Mouse (Mus musculus) frontal cortex, postnatal 14 days (tissue): ENCODE data around the gene Fnbp1l.

Experiments used
- DNase-seq, 2 experiments: peaks; one replicate each; pipeline ENCODE4 v3.0.0; 2022; ENCODE audit warnings: low spot score in 2 of 2

The Fnbp1l gene

DNA sequence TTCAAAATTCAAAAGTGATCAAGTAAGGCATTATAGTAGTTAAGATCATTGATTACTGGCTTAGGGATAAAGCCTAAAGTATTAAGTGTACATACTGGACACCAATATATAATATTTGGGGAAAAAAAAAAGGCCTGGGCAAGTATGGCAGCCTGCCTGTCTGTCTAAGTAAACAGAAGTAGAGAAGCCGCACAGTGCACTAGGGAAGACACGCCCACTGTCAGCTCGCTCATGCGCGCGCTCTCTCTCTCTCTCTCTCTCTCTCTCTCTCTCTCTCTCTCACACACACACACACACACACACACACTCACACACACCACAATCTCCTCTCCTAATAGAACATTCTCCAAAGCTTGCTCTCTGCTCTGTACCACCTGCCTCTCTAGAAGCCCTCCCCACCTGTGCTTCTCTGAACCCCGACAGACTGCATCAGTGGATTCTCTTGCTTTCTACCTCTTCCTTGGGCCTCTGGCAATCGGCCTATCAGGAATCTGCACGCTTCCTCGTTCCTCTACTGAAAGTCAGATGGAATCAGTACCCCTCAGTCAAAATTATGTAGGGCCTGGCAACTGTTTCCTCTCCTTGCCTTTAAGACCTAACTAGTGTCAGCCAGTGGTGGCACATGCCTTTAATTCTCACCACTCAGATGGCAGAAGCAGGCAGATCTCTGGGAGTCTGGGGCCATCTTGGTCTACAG is 13.3 kb downstream of the Fnbp1l start:
- no peak for DNase-seq

GRCm38 (mm10) chr3:122603229-122603628 is 16.3 kb downstream of the Fnbp1l start:
- DNase-seq, result no peak

DNA sequence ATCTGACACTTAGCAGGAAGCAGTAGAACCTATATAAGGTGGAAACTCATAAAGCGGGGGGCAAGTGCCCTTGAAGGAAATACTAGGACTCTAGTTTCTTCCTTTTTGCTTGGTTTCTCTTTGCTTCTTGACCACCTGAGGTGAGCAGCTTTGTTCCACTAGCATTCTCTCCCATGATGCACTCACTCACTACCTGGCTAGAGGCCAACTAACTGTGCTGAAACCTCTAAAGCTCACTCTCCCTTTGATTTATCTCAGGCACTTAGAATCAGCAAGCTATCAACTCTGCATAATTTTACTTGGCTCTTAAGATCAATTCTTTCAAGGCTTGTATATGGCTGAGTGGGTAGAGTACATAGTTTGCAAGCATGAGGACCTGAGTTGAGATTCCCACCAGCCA is 17.1 kb downstream of the Fnbp1l start:
- DNase-seq, result no peak

DNA sequence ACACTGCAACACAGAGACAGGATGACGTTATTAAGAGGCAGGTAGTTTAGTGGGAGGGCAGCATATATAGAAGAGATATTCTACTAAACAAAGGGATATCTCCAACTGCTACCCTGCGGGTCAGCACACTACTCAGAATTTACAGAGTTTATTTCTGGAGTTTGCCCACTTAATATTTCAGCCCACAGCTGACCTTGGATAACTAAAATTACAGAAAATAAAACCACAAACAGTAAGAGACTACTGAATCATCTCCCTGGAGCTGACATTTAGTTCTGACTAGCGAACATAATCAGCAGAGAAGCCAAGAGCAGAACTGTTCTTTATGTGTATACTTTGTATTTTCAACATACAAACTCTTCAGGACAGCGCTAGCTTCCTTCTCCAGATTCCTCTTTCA is 20.2 kb downstream of the Fnbp1l start:
- DNase-seq, result no peak

- DNase-seq, result no peak
These were observed 28.7 kb downstream of the Fnbp1l start for GRCm38 (mm10) chr3:122590804-122591203.

GRCm38 (mm10) chr3:122590346-122590745 is 29.2 kb downstream of the Fnbp1l start:
- DNase-seq, result no peak

DNA sequence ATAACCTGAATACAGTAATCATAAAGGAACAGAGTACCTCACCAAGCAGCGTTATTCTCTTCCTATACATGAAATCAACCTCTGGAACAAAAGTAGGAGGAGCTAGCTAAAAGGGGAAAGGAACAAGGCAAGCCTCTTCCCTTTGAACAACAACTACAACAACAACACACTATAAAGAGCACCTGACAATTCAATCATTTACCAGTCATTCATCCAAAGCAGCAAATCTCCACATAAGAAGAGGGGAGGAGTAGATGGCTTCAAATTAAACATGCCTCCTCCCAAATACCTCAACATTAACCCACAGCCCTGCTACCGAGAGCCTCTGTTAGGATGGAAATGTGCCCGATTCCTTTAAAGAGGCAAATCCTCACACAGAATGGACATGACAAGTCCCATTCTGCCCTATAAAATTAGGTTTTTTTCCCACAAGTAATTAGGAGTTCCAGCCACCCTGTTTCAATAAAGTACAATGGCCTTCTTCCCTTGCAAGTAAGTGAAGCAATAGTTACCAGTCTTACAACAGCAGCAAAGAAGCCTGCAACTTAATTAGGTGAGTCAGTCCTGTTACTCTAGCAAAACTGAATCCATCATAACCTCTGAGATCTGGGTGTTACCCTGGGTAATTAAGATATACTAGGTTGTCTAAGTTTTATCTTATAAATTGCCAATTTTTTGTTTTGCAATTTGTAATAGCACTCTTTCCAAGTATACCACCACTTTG is 32.4 kb downstream of the Fnbp1l start:
- no peak for DNase-seq

- DNase-seq, result no peak
These were observed 42.2 kb downstream of the Fnbp1l start for GRCm38 (mm10) chr3:122577360-122577759.

DNA sequence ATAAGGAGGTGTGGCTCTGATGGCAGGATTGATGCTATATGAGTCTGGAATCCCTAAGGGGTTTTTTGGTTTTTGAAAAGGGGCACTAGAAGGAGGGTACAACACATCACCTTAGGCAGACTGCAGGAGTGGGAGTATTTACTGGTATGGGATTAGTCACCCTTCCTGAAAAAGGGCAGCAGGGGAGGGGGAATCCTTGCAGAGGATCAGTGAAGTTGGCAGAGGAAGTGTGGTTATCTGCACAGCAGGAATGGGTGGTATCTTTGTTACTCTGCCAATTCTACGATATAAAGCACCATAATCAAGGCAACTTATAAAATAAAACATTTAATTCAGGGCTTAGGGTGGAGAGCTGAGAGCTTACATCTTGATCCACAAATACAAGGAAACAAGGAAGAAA is 44.6 kb downstream of the Fnbp1l start:
- no peak for DNase-seq

DNA sequence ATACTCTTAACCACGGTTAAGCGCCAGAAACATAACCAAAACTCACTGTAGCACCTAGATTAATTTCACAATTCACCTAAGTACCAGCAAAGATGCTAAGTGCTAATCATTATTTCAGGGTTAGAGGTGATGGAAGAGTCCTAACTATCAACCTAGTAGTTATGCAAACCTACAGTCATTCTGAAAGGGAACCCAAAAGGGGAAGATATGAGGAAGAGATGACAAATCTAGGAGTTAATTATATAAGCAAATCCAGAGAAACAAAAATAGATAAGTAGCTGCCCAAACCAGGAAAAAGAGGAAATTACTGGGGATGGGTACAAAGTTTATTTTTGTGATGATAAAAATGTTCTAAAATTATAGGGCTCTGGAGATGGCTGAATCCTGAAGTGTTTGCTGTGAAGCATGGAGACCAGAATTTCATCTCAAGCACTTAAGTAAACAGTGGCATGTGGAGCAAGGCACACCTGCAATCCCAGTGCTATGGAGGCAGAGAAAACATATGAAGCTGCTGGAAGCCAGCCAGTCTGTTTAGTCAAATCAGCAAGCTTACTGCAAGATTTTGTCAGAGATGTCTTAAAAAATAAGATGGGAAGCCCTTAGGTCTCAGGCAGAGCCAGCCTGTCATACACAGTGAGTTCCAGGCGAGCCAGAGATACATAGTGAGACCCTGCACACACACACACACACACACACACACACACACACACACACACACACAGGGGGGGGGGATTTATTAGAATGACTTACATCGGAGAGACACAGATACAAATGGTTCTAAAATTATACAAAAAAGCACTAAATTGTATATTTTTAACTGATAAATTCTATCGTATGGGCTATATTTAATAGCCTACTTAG is 45.9 kb downstream of the Fnbp1l start:
- peak in 1 of 2 experiments; percentile 32 for DNase-seq

DNA sequence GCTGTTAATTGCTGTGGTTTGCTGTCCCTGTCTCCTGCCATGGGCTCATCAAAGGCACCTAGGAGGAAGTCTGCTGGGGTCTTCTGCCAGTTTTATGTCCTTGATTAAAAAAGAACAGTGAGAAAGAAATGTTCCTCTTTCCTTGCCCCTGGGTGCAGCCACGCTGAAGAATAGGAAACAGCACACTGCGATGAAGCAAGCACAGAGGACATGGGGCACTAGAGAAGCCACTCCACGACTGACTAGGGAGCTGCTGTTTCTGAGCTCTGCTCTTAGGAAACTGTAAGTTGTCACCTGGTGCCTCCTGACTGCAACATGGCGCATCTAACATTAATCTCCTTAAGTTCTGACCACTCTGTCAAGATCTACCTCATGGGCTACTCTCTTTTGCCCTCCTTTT is 53.0 kb downstream of the Fnbp1l start:
- no peak for DNase-seq

DNA sequence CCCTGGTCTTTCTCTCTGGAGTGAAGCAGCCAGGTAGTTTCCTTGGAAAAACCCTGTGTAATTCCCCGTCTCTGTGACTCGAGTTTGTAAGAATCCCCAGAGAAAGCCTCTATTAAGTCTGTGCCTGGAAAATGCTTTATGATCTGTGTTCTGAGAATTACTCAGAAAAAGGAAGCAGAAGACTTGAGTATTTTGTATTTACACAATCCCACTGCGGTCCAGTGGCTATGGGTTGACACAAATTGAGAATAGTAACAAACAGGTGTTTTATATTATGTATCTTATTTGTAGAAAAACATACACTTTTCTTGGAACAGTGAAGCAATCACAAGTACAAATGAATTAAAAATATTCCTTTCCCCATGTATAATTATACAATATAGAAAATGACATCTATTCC is 53.4 kb downstream of the Fnbp1l start:
- no peak for DNase-seq

DNA sequence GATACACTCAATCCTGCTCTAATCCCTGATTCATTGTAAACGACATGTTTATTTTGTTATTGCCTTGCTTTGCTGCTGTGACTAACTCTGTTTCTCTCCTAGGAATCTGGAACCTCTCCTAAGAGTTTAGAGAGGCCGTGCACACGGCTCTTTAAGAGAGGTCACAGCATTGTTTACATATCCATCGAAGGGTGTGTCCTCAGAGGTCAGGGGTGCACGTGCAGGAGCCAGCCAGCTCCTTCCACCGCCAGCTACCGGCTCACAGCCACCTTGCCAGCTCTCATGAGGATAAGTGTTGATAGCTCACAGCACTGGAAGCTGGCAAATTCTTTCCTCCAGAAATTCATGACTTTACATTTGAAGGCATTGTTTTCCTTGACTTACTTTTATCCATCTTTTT is 54.2 kb downstream of the Fnbp1l start:
- no peak for DNase-seq

- no peak for DNase-seq
These were observed 61.7 kb downstream of the Fnbp1l start for GRCm38 (mm10) chr3:122557766-122558165.

DNA sequence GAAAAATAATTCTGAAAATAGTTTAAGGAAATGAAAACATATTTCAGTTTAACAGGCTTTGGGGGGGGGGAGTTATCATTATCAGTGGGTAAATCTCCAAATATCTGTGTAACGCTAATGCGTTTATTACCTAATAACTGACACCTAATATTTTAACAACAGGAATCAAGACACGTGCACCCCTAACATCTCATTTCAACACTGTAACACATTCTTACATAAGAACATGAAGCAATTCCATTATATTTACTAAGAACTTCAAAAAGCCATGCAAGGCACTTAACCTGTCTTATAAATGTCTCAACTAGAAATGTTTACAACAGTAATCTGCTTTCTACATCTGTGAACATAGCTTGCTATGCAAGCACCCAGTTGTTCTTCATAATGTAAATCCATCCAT is 68.3 kb downstream of the Fnbp1l start:
- DNase-seq, result no peak

DNA sequence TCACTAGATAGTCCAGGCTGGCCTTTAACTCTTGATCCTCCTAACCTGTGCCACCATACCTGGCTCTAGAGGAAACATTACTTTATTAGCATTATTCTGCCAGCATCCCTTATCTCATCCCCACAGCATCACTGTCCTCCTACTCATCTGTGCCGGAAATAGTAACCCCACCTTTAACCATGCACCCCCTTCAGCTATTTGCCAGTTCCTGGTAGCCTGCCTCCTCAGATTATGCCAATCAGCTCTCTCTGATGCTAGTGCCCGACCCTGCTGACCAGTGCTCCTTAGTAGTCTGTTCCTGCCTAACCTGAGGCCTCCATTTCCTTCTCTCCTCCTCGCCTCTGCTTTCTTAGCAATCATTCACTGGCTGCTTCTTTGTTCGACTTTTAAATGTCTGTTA is 72.0 kb downstream of the Fnbp1l start:
- DNase-seq, result no peak

DNA sequence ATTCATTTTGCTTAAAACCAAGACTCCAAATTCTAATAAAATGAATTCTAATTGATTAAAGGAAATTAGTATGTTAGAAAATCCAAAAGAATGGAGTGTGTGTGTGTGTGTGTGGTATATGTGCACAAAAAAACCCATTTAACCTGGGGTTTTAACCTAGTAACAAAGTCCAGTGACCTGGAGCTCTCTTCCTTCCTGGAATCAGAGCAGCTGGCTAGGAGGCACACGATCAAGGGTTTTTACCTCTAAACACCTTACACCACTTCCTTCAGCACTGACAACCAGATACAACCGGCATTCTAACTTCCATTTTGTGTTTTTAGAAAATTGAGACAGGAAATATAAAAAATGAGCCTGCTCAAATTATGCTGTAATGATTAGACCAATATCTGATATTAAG is 74.2 kb downstream of the Fnbp1l start:
- no peak for DNase-seq

GRCm38 (mm10) chr3:122540918-122541317 is 78.6 kb downstream of the Fnbp1l start:
- DNase-seq, result no peak

DNA sequence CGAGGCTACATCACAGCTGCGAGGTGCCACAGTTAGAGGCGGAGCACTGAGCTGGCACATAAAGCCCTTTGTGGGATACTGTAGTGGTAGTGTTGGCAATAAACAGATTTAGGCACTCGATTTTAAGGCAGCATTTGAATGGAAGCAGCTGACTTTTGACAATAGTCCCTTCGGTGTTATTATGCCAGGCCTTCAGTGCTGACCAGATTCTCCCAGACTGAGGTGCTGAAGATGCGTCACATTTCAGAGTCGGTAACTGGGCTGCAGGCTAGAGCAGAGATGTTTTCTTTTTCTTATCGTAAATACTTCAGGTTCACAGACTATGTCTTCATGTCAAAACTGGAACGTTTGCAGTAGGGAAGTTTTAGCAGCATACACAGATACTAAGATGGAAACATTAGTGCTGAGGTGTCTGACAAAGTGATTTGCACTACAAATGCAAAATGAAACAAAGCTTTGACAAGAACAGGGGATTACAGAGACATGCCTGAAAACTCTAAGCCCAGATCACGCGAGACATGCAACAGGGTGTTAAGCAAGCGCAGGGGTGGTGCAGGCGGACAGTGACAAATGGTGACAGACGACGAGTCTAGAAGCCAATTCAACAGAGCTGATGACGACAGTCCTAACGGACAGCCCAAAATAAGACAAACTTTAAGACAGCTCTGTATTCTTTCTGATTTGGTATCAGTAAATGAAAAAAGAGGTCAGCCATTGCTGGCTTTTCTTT is 79.4 kb downstream of the Fnbp1l start:
- no peak for DNase-seq

DNA sequence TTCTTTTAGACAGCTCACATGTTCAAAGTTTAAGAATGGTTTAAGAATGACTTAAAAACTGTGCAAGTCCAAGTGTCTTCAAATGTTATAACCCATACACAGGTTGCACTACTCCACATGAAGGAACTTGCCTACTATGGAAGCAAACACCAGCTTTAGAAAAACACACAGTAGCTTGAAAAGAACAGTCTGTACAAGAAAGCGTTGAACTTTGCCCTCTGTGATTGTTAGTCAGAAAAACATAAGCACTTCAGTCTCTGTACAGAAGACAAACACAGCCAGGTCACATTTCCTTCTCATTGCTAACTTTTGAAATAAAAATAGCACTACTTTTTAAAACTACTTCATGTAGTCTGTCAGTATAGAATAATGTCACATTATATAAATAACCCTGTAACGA is 80.7 kb downstream of the Fnbp1l start:
- no peak for DNase-seq

GRCm38 (mm10) chr3:122535938-122536703 is 83.4 kb downstream of the Fnbp1l start:
- DNase-seq, result no peak
